Mouse (Mus musculus) heart, adult 9 months (tissue): ENCODE results near the gene Mrpl58.

Source experiments
- DNase-seq, 2 experiments: peaks; one replicate each; pipeline ENCODE4 v3.0.0; 2022; ENCODE audit warnings: low spot score in 2 of 2

Mrpl58 gene

DNA sequence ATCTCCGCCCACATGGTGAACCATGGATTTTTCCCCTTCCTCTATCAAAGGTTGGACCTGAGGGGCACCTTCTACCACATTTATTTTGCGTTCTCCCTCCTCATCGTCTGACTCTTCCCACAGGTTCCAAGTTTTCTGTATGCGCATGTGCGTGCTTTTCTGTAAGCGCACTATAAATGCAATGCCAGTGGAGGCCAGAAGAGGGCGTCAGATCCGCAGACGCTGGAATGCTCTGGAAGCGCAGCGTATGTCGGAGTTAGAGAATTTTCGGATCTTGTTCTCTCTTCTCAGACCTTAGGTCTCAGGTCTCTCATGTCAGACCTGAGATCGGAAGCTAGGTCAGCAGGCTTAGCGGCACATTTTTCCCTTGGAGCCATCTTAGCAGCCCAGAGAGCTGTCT lies 52.1 kb downstream of the Mrpl58 start:
- DNase-seq, result no peak

DNA sequence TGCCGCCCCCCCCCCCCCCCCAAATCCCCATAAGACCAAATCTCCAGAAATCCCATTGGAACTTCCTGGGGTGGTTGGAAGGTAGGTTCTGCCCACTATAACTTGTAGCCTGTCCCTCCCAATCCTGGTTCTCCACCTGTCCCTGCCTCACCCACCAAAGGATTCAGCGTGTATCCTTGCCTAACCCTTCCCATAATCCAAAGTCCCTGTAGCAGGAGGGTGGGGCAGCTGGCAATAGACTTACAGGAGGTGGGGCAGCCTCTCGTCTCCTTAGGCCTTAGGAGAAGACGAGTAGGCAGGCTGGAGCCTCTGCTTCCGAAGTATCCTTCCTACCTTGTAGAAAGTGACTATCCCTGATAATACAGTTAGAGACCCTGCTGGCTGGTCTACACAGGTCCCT lies 52.6 kb downstream of the Mrpl58 start:
- DNase-seq, result no peak

DNA sequence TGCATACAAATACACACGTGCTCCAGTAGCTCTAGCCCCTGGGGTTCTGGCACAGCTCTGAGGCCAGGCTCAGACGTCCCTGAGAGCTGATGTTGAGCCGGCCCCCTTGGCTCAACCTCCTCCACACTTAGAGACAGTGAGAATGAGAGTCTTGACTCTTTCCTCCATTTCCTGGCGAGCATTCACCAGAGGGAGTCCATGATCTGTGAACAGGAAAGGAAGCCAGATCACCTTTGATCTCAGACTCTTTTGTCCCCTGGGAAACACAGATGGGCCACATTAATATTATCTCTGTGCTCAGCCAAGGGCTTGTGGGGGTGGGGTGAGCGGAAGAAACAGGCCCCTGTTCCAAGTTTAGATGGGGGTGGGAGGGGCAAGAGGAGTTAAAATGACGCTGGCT lies 53.9 kb downstream of the Mrpl58 start:
- DNase-seq, result no peak

DNA sequence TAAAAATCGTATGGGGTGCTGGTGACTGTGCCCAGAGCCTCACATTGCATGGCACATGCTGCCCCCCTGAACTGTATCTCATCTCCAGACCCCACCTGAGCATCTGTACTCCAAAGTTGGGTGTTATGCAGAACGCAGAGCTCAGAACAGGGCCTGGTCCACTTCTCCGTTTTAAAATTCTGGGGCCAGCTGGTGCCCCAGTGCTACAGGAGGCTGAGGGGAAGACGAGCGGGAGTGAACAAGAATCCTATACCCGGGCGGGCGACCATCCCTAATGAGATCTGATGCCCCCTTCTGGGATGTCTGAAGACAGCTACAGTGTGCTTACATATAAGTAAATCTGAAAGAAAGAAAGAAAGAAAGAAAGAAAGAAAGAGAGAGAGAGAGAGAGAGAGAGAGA lies 57.4 kb downstream of the Mrpl58 start:
- DNase-seq, result no peak

- no peak for DNase-seq
Measured at GRCm38 (mm10) chr11:115461846-115462242, 58.3 kb downstream of the Mrpl58 start.
